Mouse (Mus musculus) ES-Bruce4 (cell line): ENCODE measurements around the gene Myh9.

ENCODE experiments used
- CTCF ChIP-seq: IDR thresholded peaks from one replicate; pipeline ENCODE4 v1.8.1; 2011; ENCODE audit warnings: low read depth, low read length
- EP300 ChIP-seq: IDR thresholded peaks from 2 replicates; pipeline ENCODE4 v1.6.1; 2011; ENCODE audit warnings: low read depth, low read length; ENCODE audit not compliant: insufficient read depth
- POLR2A ChIP-seq: IDR thresholded peaks from one replicate; pipeline ENCODE4 v1.8.1; 2011; ENCODE audit warnings: low read length; ENCODE audit not compliant: insufficient read depth

GRCm38 (mm10) chr15:77849039-77849436, 7.1 kb upstream of the Myh9 start:
- no peak for TF ChIP-seq EP300
- no peak for TF ChIP-seq CTCF
- TF ChIP-seq POLR2A: no peak
